Mouse (Mus musculus) lung, adult 2 months (tissue): ENCODE measurements around the gene Hoxc4. TPM values are rescaled to one million over a fixed set of nuclear protein-coding genes. Genes with fewer than 3 reads are reported as not detected.

Source experiments
- DNase-seq: peaks from one replicate; pipeline ENCODE4 v3.0.0; 2022
- H3K4me1 ChIP-seq: fragments of 200-500 bp; 2 replicates; pipeline ENCODE4 v1.6.1; 2011; ENCODE audit warnings: low read length; ENCODE audit not compliant: control insufficient read depth, insufficient read depth
- H3K4me3 ChIP-seq: fragments of 200-500 bp; replicated peaks from 2 replicates; pipeline ENCODE3; 2011; ENCODE audit warnings: low read depth, mild to moderate bottlenecking, control low read depth, low read length; ENCODE audit errors: extremely low read depth
- CTCF ChIP-seq: fragments of 200-500 bp; IDR thresholded peaks from 2 replicates; pipeline ENCODE4 v1.5.1; 2011; ENCODE audit warnings: mild to moderate bottlenecking, low read length, control low read depth; ENCODE audit not compliant: insufficient read depth
- POLR2A ChIP-seq: fragments of 200-500 bp; IDR thresholded peaks from 2 replicates; pipeline ENCODE4 v1.6.1; 2011; ENCODE audit warnings: low read depth, mild to moderate bottlenecking, control low read depth, low read length, borderline replicate concordance; ENCODE audit errors: extremely low read depth
- WGBS: fragments of 180-500 bp; shearing (Covaris S2); methylation state at CpG from one replicate; pipeline ENCODE4 v1.1.7; 2018; 5-methylcytosine and 5-hydroxymethylcytosine counted together
- polyA plus RNA-seq: library from polyadenylated mRNA; depleted of rRNA; stranded (reverse); fragments of >200 nt; gene quantifications from 2 replicates; pipeline ENCODE4 v1.2.3, GENCODE M21; 2012; rRNA removed

Hoxc4 gene
- polyA plus RNA-seq, 1 experiment, result 1.1 TPM

- H3K4me1 ChIP-seq, result no peaks in the 10 kb centered on the region
- no peak for DNase-seq
- WGBS, result 3% methylated on average over 18 of the region's 18 CpGs
- no peak overlapping the region for H3K4me3 ChIP-seq
- TF ChIP-seq CTCF, result no peak
- no peak for TF ChIP-seq POLR2A
Measured at GRCm38 (mm10) chr15:103069173-103069572, 50.4 kb downstream of the Hoxc4 start.

- DNase-seq, result no peak
- 36% methylated on average over 5 of the region's 5 CpGs for WGBS
Measured at GRCm38 (mm10) chr15:103071266-103071665, 52.5 kb downstream of the Hoxc4 start.

GRCm38 (mm10) chr15:103074663-103075415, 56.1 kb downstream of the Hoxc4 start:
- H3K4me1 ChIP-seq, result no peaks in the 10 kb centered on the region
- TF ChIP-seq POLR2A (no peak), CTCF (no peak)
- no peak for DNase-seq
- WGBS, result 18% methylated on average over 11 of the region's 11 CpGs
- no peak overlapping the region for H3K4me3 ChIP-seq

More at GRCm38 (mm10) chr15:103071266-103071665, 52.5 kb downstream of the Hoxc4 start:
- H3K4me3 ChIP-seq, result no peak overlapping the region
- TF ChIP-seq POLR2A, result no peak
- TF ChIP-seq CTCF, result no peak
- H3K4me1 ChIP-seq, result no peaks in the 10 kb centered on the region

GRCm38 (mm10) chr15:103077673-103078072, 58.9 kb downstream of the Hoxc4 start:
- no peak for DNase-seq
- 89% methylated on average over 2 of the region's 2 CpGs for WGBS
- no peak overlapping the region for H3K4me3 ChIP-seq
- TF ChIP-seq POLR2A (no peak), CTCF (no peak)
- no peaks in the 10 kb centered on the region for H3K4me1 ChIP-seq

- WGBS, result 25% methylated on average over 4 of the region's 4 CpGs
- H3K4me3 ChIP-seq, result no peak overlapping the region
- no peak for TF ChIP-seq POLR2A
- no peak for TF ChIP-seq CTCF
- H3K4me1 ChIP-seq, result no peaks in the 10 kb centered on the region
- DNase-seq, result no peak
Measured at GRCm38 (mm10) chr15:103082622-103083021, 63.9 kb downstream of the Hoxc4 start.

- 67% methylated on average over 1 of the region's 1 CpGs for WGBS
- no peak for DNase-seq
- H3K4me3 ChIP-seq, result no peak overlapping the region
- no peaks in the 10 kb centered on the region for H3K4me1 ChIP-seq
- no peak for TF ChIP-seq CTCF
- TF ChIP-seq POLR2A, result no peak
Measured at GRCm38 (mm10) chr15:103083598-103083997, 64.9 kb downstream of the Hoxc4 start.

- TF ChIP-seq CTCF (no peak), POLR2A (no peak)
- 53% methylated on average over 1 of the region's 1 CpGs for WGBS
- no peak for DNase-seq
- H3K4me1 ChIP-seq, result no peaks in the 10 kb centered on the region
- H3K4me3 ChIP-seq, result no peak overlapping the region
Measured at GRCm38 (mm10) chr15:103084944-103085343, 66.2 kb downstream of the Hoxc4 start.

GRCm38 (mm10) chr15:103085831-103086671, 67.3 kb downstream of the Hoxc4 start:
- WGBS, result 3% methylated on average over 61 of the region's 61 CpGs
- H3K4me3 ChIP-seq, result no peak overlapping the region

More at GRCm38 (mm10) chr15:103085831-103086671, 67.3 kb downstream of the Hoxc4 start:
- DNase-seq, result no peak
- TF ChIP-seq CTCF, result no peak
- TF ChIP-seq POLR2A, result no peak
- no peaks in the 10 kb centered on the region for H3K4me1 ChIP-seq

Other genes starting within 250 kb of the Hoxc4 start
- not detected in 2 replicates for gene Hoxc13, start 97.8 kb upstream of the Hoxc4 start, polyA plus RNA-seq
- gene Hoxc12, start 82.2 kb upstream of the Hoxc4 start, polyA plus RNA-seq, result not detected in 2 replicates
- not detected in 2 replicates for gene Hoxc11, start 64.5 kb upstream of the Hoxc4 start, polyA plus RNA-seq
- not detected in 2 replicates for gene Hoxc10, start 52.1 kb upstream of the Hoxc4 start, polyA plus RNA-seq
- gene Hoxc5, start 51.5 kb upstream of the Hoxc4 start, polyA plus RNA-seq, result 0.36 and 1.6 TPM in 2 replicates
- not detected in 2 replicates for gene Hoxc9, start 42.5 kb upstream of the Hoxc4 start, polyA plus RNA-seq
- not detected in 2 replicates for gene Hoxc8, start 28.3 kb upstream of the Hoxc4 start, polyA plus RNA-seq
- 0.34 TPM in 1 of 2 replicates, not detected in the other for gene Hoxc6, start 20.7 kb upstream of the Hoxc4 start, polyA plus RNA-seq
- 16.5 and 18.1 TPM in 2 replicates for gene Smug1, start 148.2 kb downstream of the Hoxc4 start, polyA plus RNA-seq
- 12.2 and 20.0 TPM in 2 replicates for gene Cbx5, start 220.9 kb downstream of the Hoxc4 start, polyA plus RNA-seq
- 49.1 and 93.5 TPM in 2 replicates for gene Hnrnpa1, start 221.5 kb downstream of the Hoxc4 start, polyA plus RNA-seq
- 7.7 and 14.1 TPM in 2 replicates for gene Nfe2, start 239.5 kb downstream of the Hoxc4 start, polyA plus RNA-seq